In the genomic region with DNA sequence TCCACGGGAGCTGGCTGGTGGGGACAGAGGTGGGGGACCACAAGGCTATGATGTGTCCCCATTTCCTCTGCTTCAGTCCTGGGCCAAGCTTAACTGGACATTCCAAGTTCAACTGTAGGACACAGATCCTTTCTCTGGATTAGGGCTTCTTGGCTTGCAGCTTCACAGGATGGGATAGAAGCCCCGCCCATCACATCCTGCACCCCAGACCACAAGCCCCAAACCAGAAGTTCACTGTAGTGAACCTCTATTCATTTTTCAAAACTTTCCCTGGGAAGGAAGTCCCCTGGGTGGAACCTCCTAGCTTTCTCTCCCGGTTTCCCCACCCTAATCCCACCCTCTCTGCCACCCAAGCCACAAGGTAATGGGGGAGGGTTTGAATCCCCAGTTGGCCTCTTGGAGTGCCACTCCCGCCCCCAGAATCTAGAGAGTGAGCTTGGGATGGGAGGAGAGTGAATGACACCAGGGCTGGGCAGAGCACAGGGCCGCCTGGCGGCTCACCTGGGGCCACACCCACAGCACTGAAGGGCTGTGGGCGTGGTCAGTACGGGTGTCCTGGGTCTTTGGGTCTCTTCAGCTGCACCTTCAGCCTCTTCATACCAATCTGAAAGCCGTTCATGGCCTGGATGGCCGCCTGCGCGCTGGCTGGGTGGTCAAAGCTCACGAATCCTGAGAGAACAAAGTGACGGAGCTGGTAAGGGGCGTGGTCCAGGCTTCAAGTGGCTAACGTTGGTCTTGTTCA, we compare ENCODE assay signal across 10 mouse cellular contexts. TPM values are rescaled to one million over a fixed set of nuclear protein-coding genes. Genes with fewer than 3 reads are reported as not detected.
DNase-seq lines count a peak whose midpoint lies in the region; ATAC-seq and TF ChIP-seq lines count a peak whose summit lies in the region.
"Had no signal": no experiment of that assay in that cellular context is flagged by ENCODE, and none has a peak within 500 bp of the region (broad histone marks: within the 10 kb centered on the region; RNA-seq: fewer than 3 reads in every experiment).

No protein-coding gene starts in this region.

- TF ChIP-seq CTCF in liver, postnatal 0 days (IDR thresholded peaks at IDR 0.05; ENCODE audit: low read depth): no peak
- TF ChIP-seq CTCF in forebrain, postnatal 0 days (IDR thresholded peaks at IDR 0.05; ENCODE audit: low read depth): no peak

- H3K27ac ChIP-seq in liver, postnatal 0 days (ENCODE audit: low read depth): no peak overlapping the region
- H3K27ac ChIP-seq in forebrain, postnatal 0 days (ENCODE audit: low read depth, low read length): no peak overlapping the region
- no peak overlapping the region for H3K27ac ChIP-seq in hindbrain, embryonic 16.5 days (ENCODE audit: low read depth, low read length)
- H3K27ac ChIP-seq: neural tube, embryonic 13.5 days had no signal

- H3K4me1 ChIP-seq in liver, postnatal 0 days (ENCODE audit: insufficient read depth): peaks cover 17% of the 10 kb centered on the region
- H3K4me1 ChIP-seq in forebrain, postnatal 0 days (ENCODE audit: insufficient read depth): no peaks in the 10 kb centered on the region
- H3K4me1 ChIP-seq in hindbrain, embryonic 16.5 days (ENCODE audit: control insufficient read depth, insufficient read depth, low read depth, low read length): peaks cover 9% of the 10 kb centered on the region

- TF ChIP-seq EP300 in liver, postnatal 0 days (IDR thresholded peaks at IDR 0.05; ENCODE audit: low read depth): no peak

- H3K4me3 ChIP-seq in liver, postnatal 0 days (ENCODE audit: low read depth, low read length): no peak overlapping the region
- no peak overlapping the region for H3K4me3 ChIP-seq in forebrain, postnatal 0 days (ENCODE audit: low read depth, low read length)
- H3K4me3 ChIP-seq in hindbrain, embryonic 16.5 days (ENCODE audit: low read length): no peak overlapping the region
- H3K4me3 ChIP-seq: neural tube, embryonic 13.5 days had no signal

- H3K4me2 ChIP-seq in liver, postnatal 0 days (ENCODE audit: low read depth, low read length): peak overlapping the region; percentile 35; the same call in 1 of the 2 replicates
- no peak overlapping the region for H3K4me2 ChIP-seq in forebrain, postnatal 0 days (ENCODE audit: low read depth)
- H3K4me2 ChIP-seq in hindbrain, embryonic 16.5 days (ENCODE audit: low read length): no peak overlapping the region
- H3K4me2 ChIP-seq: heart, embryonic 11.5 days; lung, embryonic 14.5 days; neural tube, embryonic 13.5 days had no signal

- no peak overlapping the region for H3K9ac ChIP-seq in liver, postnatal 0 days (replicated peaks)
- H3K9ac ChIP-seq in forebrain, postnatal 0 days: no peak overlapping the region
- no peak overlapping the region for H3K9ac ChIP-seq in hindbrain, embryonic 16.5 days (ENCODE audit: low read depth, low read length)
- H3K9ac ChIP-seq: lung, embryonic 14.5 days; neural tube, embryonic 13.5 days had no signal

- ATAC-seq in CD4-positive, CD25-positive, alpha-beta regulatory T cell, adult 4 months: peak; percentile 51
- no peak for ATAC-seq in liver, postnatal 0 days
- no peak for ATAC-seq in forebrain, postnatal 0 days
- ATAC-seq in hindbrain, embryonic 16.5 days: no peak

- H3K9me3 ChIP-seq in liver, postnatal 0 days (ENCODE audit: low read length): no peaks in the 10 kb centered on the region
- no peaks in the 10 kb centered on the region for H3K9me3 ChIP-seq in forebrain, postnatal 0 days (ENCODE audit: low read length)
- H3K9me3 ChIP-seq in hindbrain, embryonic 16.5 days (ENCODE audit: control insufficient read depth, low read length): no peaks in the 10 kb centered on the region
- H3K9me3 ChIP-seq: neural tube, embryonic 13.5 days had no signal

- no peaks in the 10 kb centered on the region for H3K36me3 ChIP-seq in liver, postnatal 0 days (replicated peaks; ENCODE audit: insufficient read depth, low read length)
- H3K36me3 ChIP-seq in forebrain, postnatal 0 days (ENCODE audit: insufficient read depth): peaks cover 38% of the 10 kb centered on the region
- peaks cover 19% of the 10 kb centered on the region for H3K36me3 ChIP-seq in hindbrain, embryonic 16.5 days (ENCODE audit: control insufficient read depth, insufficient read depth, low read length)

- 2% methylated on average over 16 of the region's 16 CpGs for WGBS in liver, postnatal 0 days (ENCODE audit: insufficient replicate concordance)
- 18% methylated on average over 16 of the region's 16 CpGs for WGBS in forebrain, postnatal 0 days
- WGBS in hindbrain, embryonic 16.5 days: 19% methylated on average over 16 of the region's 16 CpGs

- peaks cover 77% of the 10 kb centered on the region for H3K27me3 ChIP-seq in liver, postnatal 0 days (ENCODE audit: insufficient read depth, low read length)
- peaks cover 9% of the 10 kb centered on the region; the same call in 1 of the 2 replicates for H3K27me3 ChIP-seq in forebrain, postnatal 0 days (ENCODE audit: insufficient read depth, low read length)
- peaks cover 22% of the 10 kb centered on the region for H3K27me3 ChIP-seq in hindbrain, embryonic 16.5 days (replicated peaks; ENCODE audit: control insufficient read depth, insufficient read depth, low read length)

- peak; percentile 25 for DNase-seq in kidney, postnatal 10 days
- DNase-seq in kidney, adult 18-20 months: no peak
- DNase-seq in brain, adult 2 months (ENCODE audit: low read depth, low spot score): peak; percentile 3
- peak; percentile 14 for DNase-seq in liver, postnatal 0 days
- DNase-seq in forebrain, postnatal 0 days: no peak
- DNase-seq: lung, embryonic 14.5 days had no signal

RNA-seq across cellular contexts. Expression of gene Nfic, which starts 6.4 kb away (rescaled TPM):
- 10 to 100 TPM; 14.2 to 19.2 TPM for polyA plus RNA-seq in CD4-positive, CD25-positive, alpha-beta regulatory T cell, adult 4 months (2017; shearing (Covaris generic))
- 19.6 and 21.1 TPM in 2 replicates for polyA plus RNA-seq in liver, postnatal 0 days (2015; fragmentation: Nextera tagmentation; extraction: Ambion mirVana)
- total RNA-seq in forebrain, postnatal 0 days (2014; rRNA removed): 9.0 and 14.5 TPM in 2 replicates
- 14.8 and 23.1 TPM in 2 replicates for polyA plus RNA-seq in forebrain, postnatal 0 days (2015; fragmentation: Nextera tagmentation; extraction: Ambion mirVana)
- polyA plus RNA-seq in hindbrain, embryonic 16.5 days (2015; fragmentation: Nextera tagmentation; extraction: Ambion mirVana): 24.5 and 34.5 TPM in 2 replicates

RNA-seq across cellular contexts. Expression of gene Celf5, which starts 20.7 kb away (rescaled TPM):
- 1 to 10 TPM in 1 of 2 experiments, under 1 TPM in 1; 0.53 to 1.1 TPM for polyA plus RNA-seq in CD4-positive, CD25-positive, alpha-beta regulatory T cell, adult 4 months (2017; shearing (Covaris generic))
- polyA plus RNA-seq in liver, postnatal 0 days (2015; fragmentation: Nextera tagmentation; extraction: Ambion mirVana): not detected in 2 replicates
- total RNA-seq in forebrain, postnatal 0 days (2014; rRNA removed): 122 and 166 TPM in 2 replicates
- 59.9 and 71.3 TPM in 2 replicates for polyA plus RNA-seq in forebrain, postnatal 0 days (2015; fragmentation: Nextera tagmentation; extraction: Ambion mirVana)
- 60.1 and 63.6 TPM in 2 replicates for polyA plus RNA-seq in hindbrain, embryonic 16.5 days (2015; fragmentation: Nextera tagmentation; extraction: Ambion mirVana)

RNA-seq across cellular contexts. Expression of gene Ncln, which starts 34.3 kb away (rescaled TPM):
- 10 to 100 TPM; 41.9 to 63.2 TPM for polyA plus RNA-seq in CD4-positive, CD25-positive, alpha-beta regulatory T cell, adult 4 months (2017; shearing (Covaris generic))
- 29.2 and 30.6 TPM in 2 replicates for polyA plus RNA-seq in liver, postnatal 0 days (2015; fragmentation: Nextera tagmentation; extraction: Ambion mirVana)
- 83.3 and 105 TPM in 2 replicates for total RNA-seq in forebrain, postnatal 0 days (2014; rRNA removed)
- 57.1 and 65.0 TPM in 2 replicates for polyA plus RNA-seq in forebrain, postnatal 0 days (2015; fragmentation: Nextera tagmentation; extraction: Ambion mirVana)
- polyA plus RNA-seq in hindbrain, embryonic 16.5 days (2015; fragmentation: Nextera tagmentation; extraction: Ambion mirVana): 68.9 and 82.7 TPM in 2 replicates

RNA-seq across cellular contexts. Expression of gene S1pr4, which starts 38.1 kb away (rescaled TPM):
- 10 to 100 TPM; 53.2 to 76.8 TPM for polyA plus RNA-seq in CD4-positive, CD25-positive, alpha-beta regulatory T cell, adult 4 months (2017; shearing (Covaris generic))
- polyA plus RNA-seq in liver, postnatal 0 days (2015; fragmentation: Nextera tagmentation; extraction: Ambion mirVana): 6.3 and 7.4 TPM in 2 replicates
- 0.38 TPM in 1 of 2 replicates, not detected in the other for total RNA-seq in forebrain, postnatal 0 days (2014; rRNA removed)
- 0.31 and 0.39 TPM in 2 replicates for polyA plus RNA-seq in forebrain, postnatal 0 days (2015; fragmentation: Nextera tagmentation; extraction: Ambion mirVana)
- polyA plus RNA-seq in hindbrain, embryonic 16.5 days (2015; fragmentation: Nextera tagmentation; extraction: Ambion mirVana): 0.65 and 0.79 TPM in 2 replicates

Comparison
In these comparisons a context has a peak if more than half of its experiments do, and no peak if none do; other contexts are left out.
1. DNase-seq: peak in kidney, postnatal 10 days (single experiment), brain, adult 2 months (single experiment) and liver, postnatal 0 days (single experiment); none in kidney, adult 18-20 months (single experiment) and forebrain, postnatal 0 days (single experiment).
2. RNA of gene Celf5, which starts 20.7 kb away (polyA plus RNA-seq): 59.9 to 71.3 TPM in forebrain, postnatal 0 days and 60.1 to 63.6 TPM in hindbrain, embryonic 16.5 days; 0.53 to 1.1 TPM in CD4-positive, CD25-positive, alpha-beta regulatory T cell, adult 4 months and not detected in liver, postnatal 0 days; every median in the first group is over 10 times any median in the second.